Mouse (Mus musculus): ENCODE data around the gene Derl3. TPM values are rescaled to one million over a fixed set of nuclear protein-coding genes. Genes with fewer than 3 reads are reported as not detected.
"Not testable (repeated sequence)": the region's sequence is repeated elsewhere in the genome, so short reads cannot be mapped to it uniquely, and the experiment has no call there.

The Derl3 gene
- polyA plus RNA-seq, 1 experiment = not detected

DNA sequence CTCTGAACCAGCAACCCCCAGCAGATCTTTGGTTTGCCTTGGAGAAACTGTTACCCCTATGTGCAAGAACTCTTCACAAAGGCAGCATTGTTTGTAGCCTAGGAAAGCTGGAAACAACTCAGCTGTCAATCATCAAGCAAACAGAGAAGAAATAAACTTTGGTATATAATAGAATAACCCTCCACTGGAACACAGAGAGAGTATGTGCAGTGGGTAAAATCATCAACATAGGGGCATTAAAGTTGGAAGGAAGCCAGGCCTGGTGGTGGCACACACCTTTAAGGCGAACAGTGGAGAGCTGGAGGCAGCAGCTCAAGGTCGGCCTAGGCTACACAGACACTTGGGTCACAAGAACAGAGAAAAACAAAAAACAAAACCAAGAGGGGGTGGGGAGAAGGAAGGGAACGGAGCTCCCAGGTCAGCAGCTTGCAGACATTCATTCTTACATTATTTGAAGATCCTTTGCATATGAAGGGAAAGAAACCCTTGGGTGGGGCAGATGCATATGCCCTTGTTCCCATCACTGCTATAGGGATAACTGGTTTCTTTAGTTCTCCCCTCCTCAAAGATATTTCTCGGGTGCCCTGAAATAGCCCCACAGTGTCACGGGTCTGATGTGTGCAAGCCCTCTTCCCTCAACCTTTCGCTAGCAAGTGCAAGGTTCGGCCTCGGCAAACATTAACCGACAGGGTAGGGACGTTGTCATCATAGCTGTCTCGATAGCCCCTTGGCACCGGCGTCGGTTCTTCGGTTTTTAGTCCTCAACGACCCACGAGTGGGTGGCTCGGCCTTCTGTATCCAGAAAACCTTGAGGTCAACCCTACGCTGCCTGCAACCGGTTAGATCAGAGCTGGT lies 11.4 kb upstream of the Derl3 start:
- H3K27ac ChIP-seq (ENCODE audit: insufficient read depth, low read depth, low read length) = no peak overlapping the region; the same call in 1 of the 2 replicates
- H3K4me3 ChIP-seq (ENCODE audit: insufficient read depth, low read depth, low read length) = no peak overlapping the region
- TF ChIP-seq POLR2A (IDR thresholded peaks at IDR 0.05; ENCODE audit: insufficient read depth, low read depth, low read length) (no peak), CTCF (IDR thresholded peaks at IDR 0.05; ENCODE audit: insufficient read depth, low read depth, low read length) (no peak)
- H3K4me1 ChIP-seq (ENCODE audit: control insufficient read depth, insufficient read depth, low read length) = peaks cover 5% of the 10 kb centered on the region
- WGBS = 45% methylated on average over 20 of the region's 20 CpGs

DNA sequence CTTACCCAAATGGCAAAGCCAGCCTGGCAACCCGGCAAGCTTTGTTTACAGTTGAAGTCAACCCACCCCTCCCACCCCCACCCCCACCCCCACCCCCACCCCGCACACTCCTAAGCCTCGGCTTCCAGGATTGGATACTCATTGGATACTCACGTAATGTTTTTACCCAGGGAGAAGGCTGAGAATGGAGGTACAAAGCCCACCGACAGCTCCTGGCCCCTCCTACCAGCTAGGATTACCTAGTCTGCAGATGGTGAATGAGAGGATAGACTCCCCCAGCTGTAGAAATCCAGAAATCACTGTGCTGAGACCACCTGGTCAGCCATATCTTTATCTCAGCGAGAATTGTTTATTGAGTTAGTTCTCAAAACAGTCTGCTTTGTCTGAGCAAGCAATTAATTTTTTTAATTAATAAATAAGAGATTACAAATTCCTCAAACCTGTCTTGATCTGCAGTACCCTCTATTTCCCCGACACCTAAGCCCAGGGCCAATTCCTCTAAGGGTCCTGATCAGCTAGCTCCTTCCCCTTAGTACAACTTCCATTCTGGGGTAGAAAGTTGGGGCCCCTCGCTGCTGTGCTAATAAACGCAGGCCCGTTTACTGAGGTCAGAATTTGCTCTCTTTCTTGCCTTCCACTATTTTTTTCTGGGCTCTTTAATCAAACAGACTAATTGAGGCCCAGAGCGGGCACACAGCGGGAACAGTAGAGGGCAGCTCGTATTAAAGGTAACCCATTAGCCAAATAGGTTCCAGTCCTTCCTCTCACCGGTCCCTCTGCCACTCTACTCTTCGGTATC lies 10.6 kb upstream of the Derl3 start:
- 27% methylated on average over 15 of the region's 15 CpGs for WGBS

DNA sequence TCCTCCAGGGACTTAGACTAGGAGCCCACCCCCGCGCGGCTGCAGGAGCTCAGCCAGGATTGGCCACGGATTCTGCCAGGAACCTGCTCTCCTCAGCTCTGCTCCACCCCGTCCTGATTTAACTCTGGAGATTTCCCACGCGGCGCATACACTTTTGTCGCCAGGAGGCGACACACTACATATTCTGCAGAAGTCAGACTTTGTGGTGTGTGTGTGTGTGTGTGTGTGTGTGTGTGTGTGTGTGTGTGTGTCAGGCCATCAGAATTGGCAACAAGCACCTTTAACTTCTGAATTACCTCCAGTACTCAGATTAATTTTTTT lies 10.0 kb upstream of the Derl3 start:
- TF ChIP-seq CTCF (IDR thresholded peaks at IDR 0.05; ENCODE audit: insufficient read depth, low read depth, low read length) (peak; percentile 36; the same call in 1 of the 2 replicates), POLR2A (IDR thresholded peaks at IDR 0.05; ENCODE audit: insufficient read depth, low read depth, low read length) (no peak)
- WGBS = 2% methylated on average over 10 of the region's 10 CpGs
- H3K4me1 ChIP-seq (ENCODE audit: control insufficient read depth, insufficient read depth, low read length) = peaks cover 5% of the 10 kb centered on the region
- no peak overlapping the region; the same call in 1 of the 2 replicates for H3K4me3 ChIP-seq (ENCODE audit: insufficient read depth, low read depth, low read length)
- H3K27ac ChIP-seq (ENCODE audit: insufficient read depth, low read depth, low read length) = no peak overlapping the region

More for the DNA sequence above, 10.6 kb upstream of the Derl3 start:
- H3K27ac ChIP-seq (ENCODE audit: insufficient read depth, low read depth, low read length) = no peak overlapping the region
- TF ChIP-seq CTCF (IDR thresholded peaks at IDR 0.05; ENCODE audit: insufficient read depth, low read depth, low read length) (no peak), POLR2A (IDR thresholded peaks at IDR 0.05; ENCODE audit: insufficient read depth, low read depth, low read length) (no peak)
- peaks cover 5% of the 10 kb centered on the region for H3K4me1 ChIP-seq (ENCODE audit: control insufficient read depth, insufficient read depth, low read length)
- no peak overlapping the region; the same call in 1 of the 2 replicates for H3K4me3 ChIP-seq (ENCODE audit: insufficient read depth, low read depth, low read length)

GRCm38 (mm10) chr10:75884742-75885141 lies 8.5 kb upstream of the Derl3 start:
- no peak overlapping the region for H3K27ac ChIP-seq (ENCODE audit: insufficient read depth, low read depth, low read length)
- no peak overlapping the region for H3K4me3 ChIP-seq (ENCODE audit: insufficient read depth, low read depth, low read length)
- 91% methylated on average over 8 of the region's 8 CpGs for WGBS
- TF ChIP-seq CTCF (IDR thresholded peaks at IDR 0.05; ENCODE audit: insufficient read depth, low read depth, low read length) = no peak
- no peak for TF ChIP-seq POLR2A (IDR thresholded peaks at IDR 0.05; ENCODE audit: insufficient read depth, low read depth, low read length)
- peaks cover 5% of the 10 kb centered on the region for H3K4me1 ChIP-seq (ENCODE audit: control insufficient read depth, insufficient read depth, low read length)

- not testable (repeated sequence) for H3K27ac ChIP-seq (ENCODE audit: insufficient read depth, low read depth, low read length); H3K4me3 ChIP-seq (ENCODE audit: insufficient read depth, low read depth, low read length); H3K4me1 ChIP-seq (ENCODE audit: control insufficient read depth, insufficient read depth, low read length)
- 82% methylated on average over 5 of the region's 5 CpGs for WGBS
These were observed 5.7 kb upstream of the Derl3 start for GRCm38 (mm10) chr10:75887504-75887903.

- no peak overlapping the region for H3K27ac ChIP-seq (ENCODE audit: insufficient read depth, low read depth, low read length)
- H3K4me1 ChIP-seq (ENCODE audit: control insufficient read depth, insufficient read depth, low read length) = peaks cover 7% of the 10 kb centered on the region
- TF ChIP-seq POLR2A (IDR thresholded peaks at IDR 0.05; ENCODE audit: insufficient read depth, low read depth, low read length) = no peak
- no peak for TF ChIP-seq CTCF (IDR thresholded peaks at IDR 0.05; ENCODE audit: insufficient read depth, low read depth, low read length)
- 64% methylated on average over 8 of the region's 8 CpGs for WGBS
- no peak overlapping the region for H3K4me3 ChIP-seq (ENCODE audit: insufficient read depth, low read depth, low read length)
These were observed 3.6 kb upstream of the Derl3 start for GRCm38 (mm10) chr10:75889406-75890153.

DNA sequence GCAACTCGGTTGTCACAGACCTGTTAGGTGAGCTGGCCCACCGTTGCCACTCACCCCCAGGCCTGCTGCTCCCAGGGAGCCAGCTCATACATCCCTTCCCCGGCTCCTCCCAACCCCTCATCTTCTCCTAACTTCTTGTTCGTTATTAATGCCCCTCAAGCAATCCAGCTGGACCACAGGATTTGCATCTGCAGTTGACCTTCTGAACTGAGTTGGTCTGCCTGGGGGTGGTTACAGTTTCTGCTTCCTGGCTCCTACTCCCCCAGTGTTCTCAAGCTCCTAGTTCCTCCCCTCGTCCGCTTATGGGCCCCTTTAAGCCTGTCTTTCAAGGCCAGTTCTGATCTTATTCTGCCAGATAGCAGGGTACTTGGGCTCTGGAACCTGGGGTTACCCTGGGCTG lies 1.4 kb downstream of the Derl3 start:
- Histone ChIP-seq H3K4me3 (ENCODE audit: insufficient read depth, low read depth, low read length) (no peak overlapping the region), H3K27ac (ENCODE audit: insufficient read depth, low read depth, low read length) (no peak overlapping the region), H3K4me1 (ENCODE audit: control insufficient read depth, insufficient read depth, low read length) (peaks cover 14% of the 10 kb centered on the region)
- WGBS = 74% methylated on average over 6 of the region's 6 CpGs
- TF ChIP-seq CTCF (IDR thresholded peaks at IDR 0.05; ENCODE audit: insufficient read depth, low read depth, low read length) (no peak), POLR2A (IDR thresholded peaks at IDR 0.05; ENCODE audit: insufficient read depth, low read depth, low read length) (no peak)

- Histone ChIP-seq H3K4me1 (ENCODE audit: control insufficient read depth, insufficient read depth, low read length) (peaks cover 14% of the 10 kb centered on the region), H3K27ac (ENCODE audit: insufficient read depth, low read depth, low read length) (no peak overlapping the region), H3K4me3 (ENCODE audit: insufficient read depth, low read depth, low read length) (no peak overlapping the region)
- no peak for TF ChIP-seq POLR2A (IDR thresholded peaks at IDR 0.05; ENCODE audit: insufficient read depth, low read depth, low read length)
- TF ChIP-seq CTCF (IDR thresholded peaks at IDR 0.05; ENCODE audit: insufficient read depth, low read depth, low read length) = no peak
- WGBS = 96% methylated on average over 5 of the region's 5 CpGs
These were observed 2.5 kb downstream of the Derl3 start for GRCm38 (mm10) chr10:75895730-75896129.

Measured in olfactory bulb, adult 2 months (tissue).